Mouse (Mus musculus) limb, embryonic 11.5 days (tissue): ENCODE data around the gene Gng11. TPM values are rescaled to one million over a fixed set of nuclear protein-coding genes. Genes with fewer than 3 reads are reported as not detected.

Experiments used
- ATAC-seq: fragments of 200-750 bp; cut with Nextera tagmentation; 2 replicates; pipeline ENCODE4 v1.8.0; 2017; ENCODE audit warnings: low read depth; ENCODE audit not compliant: insufficient number of reproducible peaks, low FRiP score, low TSS enrichment
- DNase-seq: peaks from one replicate; pipeline ENCODE4 v3.0.0-alpha.2; 2015; ENCODE audit warnings: low spot score
- H3K27ac ChIP-seq: fragments of 300-500 bp; sonication (generic); replicated peaks from 2 replicates; pipeline ENCODE4 v1.5.1; 2014; ENCODE audit warnings: low read depth, mild to moderate bottlenecking, low read length
- H3K27me3 ChIP-seq: fragments of 300-500 bp; sonication (generic); 2 replicates; pipeline ENCODE4 v1.6.1; 2014; ENCODE audit warnings: mild to moderate bottlenecking, low read length, mixed read lengths; ENCODE audit not compliant: control insufficient read depth, insufficient read depth
- H3K36me3 ChIP-seq: fragments of 300-500 bp; sonication (generic); 2 replicates; pipeline ENCODE4 v1.6.1; 2014; ENCODE audit warnings: mild to moderate bottlenecking, low read length, moderate library complexity, mixed read lengths; ENCODE audit not compliant: control insufficient read depth, insufficient read depth
- H3K4me1 ChIP-seq: fragments of 300-500 bp; sonication (generic); 2 replicates; pipeline ENCODE4 v1.6.1; 2014; ENCODE audit warnings: low read length, mixed read lengths; ENCODE audit not compliant: control insufficient read depth, insufficient read depth
- H3K4me2 ChIP-seq: fragments of 300-500 bp; sonication (generic); 2 replicates; pipeline ENCODE4 v1.6.1; 2014; ENCODE audit warnings: low read depth, mild to moderate bottlenecking, moderate library complexity; ENCODE audit not compliant: severe bottlenecking
- H3K4me3 ChIP-seq: fragments of 300-500 bp; sonication (generic); 2 replicates; pipeline ENCODE4 v1.5.1; 2014; ENCODE audit warnings: low read depth, low read length
- H3K9ac ChIP-seq: fragments of 300-500 bp; sonication (generic); 2 replicates; pipeline ENCODE4 v1.6.1; 2014; ENCODE audit warnings: mild to moderate bottlenecking, low read length
- H3K9me3 ChIP-seq: fragments of 300-500 bp; sonication (generic); 2 replicates; pipeline ENCODE4 v1.6.1; 2016; ENCODE audit warnings: low read length; ENCODE audit not compliant: control insufficient read depth
- WGBS: fragments of 180-500 bp; shearing (Covaris S2); extraction: QIAGEN DNeasy Blood & Tissue Kit; methylation state at CpG from one replicate; pipeline ENCODE4 v1.1.7; 2014; 5-methylcytosine and 5-hydroxymethylcytosine counted together
- polyA plus RNA-seq: library from polyadenylated mRNA; unstranded; fragments of >200 nt; fragmentation: Nextera tagmentation; extraction: Ambion mirVana; gene quantifications from 2 replicates; pipeline ENCODE4 v1.2.1, GENCODE M21; 2014

The Gng11 gene
- polyA plus RNA-seq, 1 experiment from 2014 or later, result 46.6 TPM

GRCm38 (mm10) chr6:4041821-4042220 is 38.1 kb downstream of the Gng11 start:
- H3K27ac ChIP-seq, result no peak overlapping the region
- H3K36me3 ChIP-seq, result no peaks in the 10 kb centered on the region
- no peaks in the 10 kb centered on the region for H3K4me1 ChIP-seq
- no peaks in the 10 kb centered on the region for H3K27me3 ChIP-seq
- DNase-seq, result no peak
- no peak overlapping the region for H3K9ac ChIP-seq
- H3K4me3 ChIP-seq, result no peak overlapping the region
- WGBS, result 78% methylated on average over 1 of the region's 1 CpGs
- no peak for ATAC-seq
- no peaks in the 10 kb centered on the region for H3K9me3 ChIP-seq
- H3K4me2 ChIP-seq, result no peak overlapping the region

GRCm38 (mm10) chr6:4047200-4047599 is 43.5 kb downstream of the Gng11 start:
- WGBS, result 100% methylated on average over 1 of the region's 1 CpGs
- Histone ChIP-seq H3K9ac (no peak overlapping the region), H3K36me3 (no peaks in the 10 kb centered on the region), H3K27me3 (no peaks in the 10 kb centered on the region), H3K4me1 (no peaks in the 10 kb centered on the region), H3K4me3 (no peak overlapping the region), H3K27ac (no peak overlapping the region), H3K9me3 (no peaks in the 10 kb centered on the region), H3K4me2 (no peak overlapping the region)
- DNase-seq (no peak), ATAC-seq (no peak)

- Histone ChIP-seq H3K4me1 (no peaks in the 10 kb centered on the region), H3K9me3 (no peaks in the 10 kb centered on the region), H3K9ac (no peak overlapping the region), H3K36me3 (no peaks in the 10 kb centered on the region), H3K4me2 (no peak overlapping the region), H3K27me3 (no peaks in the 10 kb centered on the region), H3K4me3 (no peak overlapping the region), H3K27ac (no peak overlapping the region)
- ATAC-seq (no peak), DNase-seq (no peak)
- WGBS, result 68% methylated on average over 1 of the region's 1 CpGs
Observed at GRCm38 (mm10) chr6:4052843-4053242, 49.1 kb downstream of the Gng11 start.

- H3K9me3 ChIP-seq, result no peaks in the 10 kb centered on the region
- H3K27ac ChIP-seq, result no peak overlapping the region
- H3K4me3 ChIP-seq, result no peak overlapping the region
- ATAC-seq (no peak), DNase-seq (no peak)
- 92% methylated on average over 4 of the region's 4 CpGs for WGBS
- H3K9ac ChIP-seq, result no peak overlapping the region
- no peaks in the 10 kb centered on the region for H3K27me3 ChIP-seq
- no peaks in the 10 kb centered on the region for H3K4me1 ChIP-seq
- no peaks in the 10 kb centered on the region for H3K36me3 ChIP-seq
- H3K4me2 ChIP-seq, result no peak overlapping the region
Observed at GRCm38 (mm10) chr6:4054387-4054786, 50.7 kb downstream of the Gng11 start.

Other genes starting within 250 kb of the Gng11 start
- 0.16 and 0.62 TPM in 2 replicates for gene Calcr, start 239.2 kb upstream of the Gng11 start, polyA plus RNA-seq
- gene Tfpi2, start 15.0 kb upstream of the Gng11 start, polyA plus RNA-seq, result 0.56 and 0.92 TPM in 2 replicates
- gene Gngt1, start 10.1 kb upstream of the Gng11 start, polyA plus RNA-seq, result not detected in 2 replicates
- gene Bet1, start 83.1 kb downstream of the Gng11 start, polyA plus RNA-seq, result 71.9 and 83.0 TPM in 2 replicates